Mouse (Mus musculus): Measurements from ENCODE around the gene Pank4.

The Pank4 gene

GRCm38 (mm10) chr4:154967173-154967572 lies 3.2 kb downstream of the Pank4 start:
- DNase-seq (ENCODE audit: low read depth): no peak

GRCm38 (mm10) chr4:154972546-154972945 lies 8.6 kb downstream of the Pank4 start:
- no peak for DNase-seq (ENCODE audit: low read depth)

- no peak for DNase-seq (ENCODE audit: low read depth)
Observed at GRCm38 (mm10) chr4:154974163-154974611, 10.3 kb downstream of the Pank4 start.

GRCm38 (mm10) chr4:154980110-154980509 lies 16.2 kb downstream of the Pank4 start:
- no peak for DNase-seq (ENCODE audit: low read depth)

GRCm38 (mm10) chr4:154981076-154981475 lies 17.2 kb downstream of the Pank4 start:
- no peak for DNase-seq (ENCODE audit: low read depth)

- no peak for DNase-seq (ENCODE audit: low read depth)
Observed at GRCm38 (mm10) chr4:154981530-154981929, 17.6 kb downstream of the Pank4 start.

GRCm38 (mm10) chr4:154982247-154983120 lies 18.6 kb downstream of the Pank4 start:
- no peak for DNase-seq (ENCODE audit: low read depth)

- DNase-seq (ENCODE audit: low read depth): no peak
Observed at GRCm38 (mm10) chr4:154983767-154984166, 19.8 kb downstream of the Pank4 start.

- DNase-seq (ENCODE audit: low read depth): no peak
Observed at GRCm38 (mm10) chr4:154985151-154985777, 21.3 kb downstream of the Pank4 start.

- DNase-seq (ENCODE audit: low read depth): no peak
Observed at GRCm38 (mm10) chr4:154986096-154986495, 22.2 kb downstream of the Pank4 start.

- DNase-seq (ENCODE audit: low read depth): no peak
Observed at GRCm38 (mm10) chr4:154986750-154987149, 22.8 kb downstream of the Pank4 start.

GRCm38 (mm10) chr4:154994876-154995275 lies 31.0 kb downstream of the Pank4 start:
- no peak for DNase-seq (ENCODE audit: low read depth)

- no peak for DNase-seq (ENCODE audit: low read depth)
Observed at GRCm38 (mm10) chr4:154996572-154997154, 32.7 kb downstream of the Pank4 start.

GRCm38 (mm10) chr4:154999379-154999778 lies 35.5 kb downstream of the Pank4 start:
- DNase-seq (ENCODE audit: low read depth): no peak

- DNase-seq (ENCODE audit: low read depth): no peak
Observed at GRCm38 (mm10) chr4:155005278-155005677, 41.4 kb downstream of the Pank4 start.

- DNase-seq (ENCODE audit: low read depth): no peak
Observed at GRCm38 (mm10) chr4:155006296-155006695, 42.4 kb downstream of the Pank4 start.

- no peak for DNase-seq (ENCODE audit: low read depth)
Observed at GRCm38 (mm10) chr4:155007641-155008040, 43.7 kb downstream of the Pank4 start.

- no peak for DNase-seq (ENCODE audit: low read depth)
Observed at GRCm38 (mm10) chr4:155008075-155008474, 44.2 kb downstream of the Pank4 start.

GRCm38 (mm10) chr4:155009216-155009615 lies 45.3 kb downstream of the Pank4 start:
- no peak for DNase-seq (ENCODE audit: low read depth)

- no peak for DNase-seq (ENCODE audit: low read depth)
Observed at GRCm38 (mm10) chr4:155010870-155011269, 46.9 kb downstream of the Pank4 start.

GRCm38 (mm10) chr4:155011312-155012025 lies 47.5 kb downstream of the Pank4 start:
- no peak for DNase-seq (ENCODE audit: low read depth)

GRCm38 (mm10) chr4:155012115-155012514 lies 48.2 kb downstream of the Pank4 start:
- no peak for DNase-seq (ENCODE audit: low read depth)
